Mouse (Mus musculus) thymus, postnatal 10 days (tissue): Measurements from ENCODE around the gene Klrg2.
"Not testable (repeated sequence)": the region's sequence is repeated elsewhere in the genome, so short reads cannot be mapped to it uniquely, and the experiment has no call there.

Experiments
- DNase-seq, 2 experiments: peaks; one replicate each; pipeline ENCODE4 v3.0.0; 2021; ENCODE audit warnings: low spot score in 2 of 2

The Klrg2 gene

DNA sequence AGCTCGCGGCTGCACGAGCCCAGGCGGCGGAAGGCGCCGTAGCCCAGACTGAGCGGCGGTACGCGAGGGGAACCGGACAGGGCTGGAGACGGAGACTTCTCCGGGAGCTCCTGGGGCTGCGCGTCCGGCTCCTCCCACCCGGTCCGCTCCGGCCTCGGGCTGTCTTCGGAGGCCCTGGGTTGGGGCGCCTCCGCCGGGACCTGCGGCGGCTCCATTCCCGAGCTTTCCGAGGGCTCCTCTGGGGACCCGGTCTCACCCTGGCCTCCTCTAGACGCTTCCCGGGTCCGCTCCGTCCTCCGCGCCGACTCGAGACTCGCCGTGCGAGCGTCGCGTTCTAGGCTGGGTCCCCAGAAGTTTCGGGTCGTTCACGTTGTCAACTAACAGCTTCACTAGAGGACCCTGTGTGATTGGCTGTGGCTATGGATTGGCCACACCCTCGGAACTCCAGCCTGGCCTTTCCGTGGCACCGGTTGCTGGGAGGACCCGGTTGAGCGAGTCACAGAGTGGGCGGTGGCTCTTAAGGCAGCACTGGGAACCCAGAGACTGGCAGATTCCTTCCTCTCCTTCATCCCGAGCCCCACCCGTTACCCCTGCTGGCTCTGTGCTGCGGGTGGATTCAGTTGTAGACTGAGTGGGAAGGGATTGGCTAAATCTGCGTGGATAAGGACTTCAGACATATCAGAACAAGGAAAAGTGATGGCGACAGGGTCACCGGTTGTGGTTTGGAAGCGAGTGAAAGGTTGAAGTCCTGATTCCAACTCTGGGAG lies at the start of gene Klrg2:
Gene Klrg2, minus strand, starts transcription at position 391 of the 767 bp plus-strand sequence.
- peak in 1 of 2 experiments; percentile 8 for DNase-seq

DNA sequence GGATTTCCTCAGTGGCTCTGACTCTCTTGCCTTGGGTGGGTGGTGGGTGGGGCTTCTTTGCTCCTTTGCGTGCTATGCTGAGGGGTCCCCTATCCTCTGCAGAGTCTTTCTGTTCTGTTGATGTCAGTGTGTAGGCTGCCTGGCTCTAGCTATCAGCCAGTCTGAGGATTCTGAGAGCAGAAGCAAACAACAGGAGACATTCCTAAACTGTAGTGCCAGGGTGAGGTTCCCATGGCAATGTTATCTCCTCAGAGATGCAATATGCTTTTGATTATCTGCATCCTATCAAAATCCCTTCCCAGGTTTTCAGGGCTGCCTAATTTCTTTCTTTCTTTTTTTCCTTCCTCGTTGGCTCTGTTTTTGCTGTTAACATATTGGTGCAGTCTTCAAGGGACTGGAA lies 45.5 kb upstream of the Klrg2 start:
- DNase-seq: no peak

DNA sequence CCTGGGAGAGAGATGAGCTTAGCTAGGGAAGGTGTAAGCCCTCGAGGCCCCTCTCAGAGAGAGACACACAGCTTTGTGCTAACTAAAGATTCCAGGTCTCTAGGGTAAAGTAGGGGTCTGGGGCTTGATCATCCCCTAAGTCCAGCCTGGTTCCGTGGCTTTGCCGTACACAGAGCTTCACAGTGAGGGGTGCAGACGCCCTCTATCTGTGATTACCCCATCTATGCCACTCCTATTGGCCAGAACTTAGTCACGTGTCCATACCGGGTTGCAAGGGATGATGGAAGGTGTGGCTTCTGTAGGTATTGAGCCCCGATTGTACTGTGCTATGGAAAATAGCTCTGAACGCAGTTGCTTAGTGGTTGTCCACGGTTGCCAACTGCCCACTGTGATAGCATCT lies 40.6 kb upstream of the Klrg2 start:
- no peak for DNase-seq

DNA sequence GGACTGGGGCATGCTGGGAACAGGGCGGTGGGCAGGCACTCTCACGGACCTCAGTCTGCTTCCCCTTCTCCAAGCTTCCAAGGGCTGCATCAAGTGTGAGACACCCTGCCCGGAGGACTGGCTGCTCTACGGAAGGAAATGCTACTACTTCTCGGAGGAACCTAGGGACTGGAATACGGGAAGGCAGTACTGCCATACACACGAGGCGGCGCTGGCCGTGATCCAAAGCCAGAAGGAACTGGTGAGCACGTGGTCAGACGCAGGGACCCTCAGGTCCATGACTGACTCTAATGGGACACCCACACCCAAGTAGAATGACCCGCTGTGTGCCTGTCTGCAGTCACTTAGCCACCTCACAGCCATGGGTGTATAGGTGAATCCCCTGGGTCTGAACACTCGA lies 39.7 kb upstream of the Klrg2 start:
- DNase-seq: no peak

DNA sequence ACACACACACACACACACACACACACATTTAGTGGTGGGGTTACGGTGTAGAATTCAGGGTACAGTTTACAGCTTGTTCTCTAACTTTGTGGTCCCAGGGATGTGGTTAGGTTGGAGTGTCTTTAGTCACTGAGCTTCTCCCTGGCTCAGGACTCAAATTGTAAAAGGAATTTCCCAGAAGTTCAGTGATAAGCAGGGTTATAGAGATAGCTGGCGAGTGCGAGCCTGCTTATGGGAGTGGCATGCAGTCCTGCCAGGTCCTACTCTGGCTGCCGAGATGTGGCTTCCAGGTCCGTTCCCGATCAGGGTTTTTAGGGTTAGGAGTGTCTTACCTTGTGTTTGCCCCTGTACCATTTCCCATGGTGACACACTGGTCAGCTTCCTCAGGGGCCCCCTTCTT lies 39.2 kb upstream of the Klrg2 start:
- no peak for DNase-seq

DNA sequence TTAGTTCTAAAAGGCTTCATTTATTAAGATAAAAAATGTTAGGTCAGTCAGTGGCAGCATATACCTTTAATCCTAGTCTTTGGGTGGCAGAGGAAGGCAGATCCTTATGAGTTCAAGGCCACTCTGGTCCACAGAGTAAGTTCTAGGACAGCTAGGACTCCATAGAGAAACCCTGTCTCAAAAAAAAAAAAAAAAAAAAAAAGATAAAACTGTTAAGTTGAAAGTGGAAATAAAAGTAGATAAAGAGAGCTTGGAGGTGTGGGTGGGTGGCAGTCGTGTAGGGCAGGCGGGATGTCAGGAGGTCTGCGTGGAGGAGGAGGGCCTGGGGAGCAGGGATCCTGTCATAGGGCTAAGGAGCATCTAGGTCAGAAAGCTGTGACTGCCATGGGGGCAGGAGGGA lies 35.0 kb upstream of the Klrg2 start:
- DNase-seq: no peak

DNA sequence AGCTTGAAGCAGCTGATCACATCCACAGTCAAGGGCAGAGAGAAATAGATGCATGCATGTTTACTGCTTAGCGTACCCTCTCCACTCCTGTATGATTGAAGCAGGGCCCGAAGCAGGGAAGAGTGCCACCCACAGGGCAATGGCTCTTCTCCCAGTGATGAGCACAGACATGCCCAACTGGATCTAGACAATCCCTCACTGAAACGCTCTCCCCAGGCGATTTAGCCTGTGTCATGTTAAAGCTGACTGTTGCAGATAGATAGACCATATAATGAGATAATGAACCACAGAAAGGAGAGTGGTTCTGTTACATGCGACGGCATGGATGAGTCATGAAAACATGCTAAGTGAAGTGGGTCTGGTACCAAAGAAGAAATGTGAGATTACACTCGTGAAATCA lies 34.2 kb upstream of the Klrg2 start:
- no peak for DNase-seq

DNA sequence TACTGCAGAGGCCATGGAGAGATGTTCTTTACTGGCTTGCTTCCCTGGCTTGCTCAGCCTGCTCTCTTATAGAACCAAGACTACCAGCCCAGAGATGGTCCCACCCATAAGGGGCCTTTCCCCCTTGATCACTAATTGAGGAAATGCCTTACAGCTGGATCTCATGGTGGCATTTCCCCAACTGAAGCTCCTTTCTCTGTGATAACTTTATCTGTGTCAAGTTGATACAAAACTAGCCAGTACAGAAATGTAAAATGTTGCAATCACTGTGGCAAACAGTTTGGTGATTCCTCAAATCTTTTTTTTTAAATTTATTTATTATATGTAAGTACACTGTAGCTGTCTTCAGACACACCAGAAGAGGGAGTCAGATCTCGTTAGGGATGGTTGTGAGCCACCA lies 33.4 kb upstream of the Klrg2 start:
- not testable (repeated sequence) for DNase-seq

DNA sequence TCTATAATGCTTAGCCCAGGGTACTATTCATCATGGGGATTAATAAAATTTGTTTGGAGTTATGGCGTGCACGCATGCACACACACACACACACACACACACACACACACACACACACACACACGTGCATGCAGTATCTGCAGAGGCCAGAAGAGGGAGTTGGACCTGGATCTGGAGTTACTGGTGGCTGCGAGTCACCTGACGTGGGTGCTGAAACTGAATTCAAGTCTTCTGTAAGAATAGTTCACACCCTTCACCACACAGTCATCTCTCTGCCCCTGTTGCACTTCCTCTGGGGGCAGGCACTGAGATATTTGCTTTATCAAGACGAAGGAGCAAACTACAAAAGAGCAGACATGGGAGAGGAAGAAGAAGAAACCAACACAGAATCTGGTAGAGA lies 32.5 kb upstream of the Klrg2 start:
- no peak for DNase-seq

DNA sequence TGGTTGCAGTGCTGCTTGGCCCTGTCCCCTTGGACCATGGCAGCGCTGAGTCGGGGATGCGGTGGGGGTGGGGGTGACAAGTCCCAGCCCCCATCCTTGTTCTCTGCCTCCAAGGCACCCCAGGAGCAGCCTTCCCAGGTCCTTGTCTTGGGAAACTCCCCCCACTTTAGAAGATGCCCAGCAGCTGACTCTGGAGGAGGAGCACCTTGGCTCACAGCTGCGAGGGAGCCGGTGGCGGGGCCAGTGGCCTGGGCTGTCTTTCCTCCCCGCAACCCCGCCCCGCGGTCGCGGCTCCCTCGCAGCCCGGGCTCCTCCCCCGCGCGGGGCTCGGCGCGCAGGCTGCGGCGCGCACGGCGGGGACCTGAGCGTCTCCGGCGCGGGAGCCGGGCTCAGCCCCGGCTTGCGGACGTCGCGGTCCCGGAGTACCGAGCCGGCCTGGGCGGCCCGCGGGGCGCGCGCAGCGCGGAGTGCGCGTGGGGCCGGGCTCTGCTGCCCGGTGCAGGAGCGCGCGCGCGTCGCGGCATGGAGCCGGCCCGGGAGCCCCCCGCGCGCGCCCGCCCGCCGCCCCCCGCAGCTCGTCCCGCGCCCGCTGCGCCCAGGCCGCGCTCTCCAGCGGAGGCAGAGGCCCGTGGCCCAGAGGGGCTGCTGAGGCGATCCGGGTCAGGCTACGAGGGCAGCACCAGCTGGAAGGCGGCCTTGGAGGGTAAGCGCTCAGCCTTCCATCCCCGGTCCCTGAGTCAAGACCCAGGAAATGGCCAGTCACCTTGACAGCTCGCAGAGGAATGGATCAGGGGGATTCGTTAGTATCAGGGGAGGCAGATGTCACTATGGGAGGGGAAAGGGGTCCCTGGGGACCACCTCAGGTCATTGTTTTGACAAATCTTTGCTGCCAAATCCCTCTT lies 25.9 kb upstream of the Klrg2 start, which contains the start of gene Clec2l:
Gene Clec2l, plus strand, starts transcription at position 356 of the 902 bp plus-strand sequence.
- no peak for DNase-seq

DNA sequence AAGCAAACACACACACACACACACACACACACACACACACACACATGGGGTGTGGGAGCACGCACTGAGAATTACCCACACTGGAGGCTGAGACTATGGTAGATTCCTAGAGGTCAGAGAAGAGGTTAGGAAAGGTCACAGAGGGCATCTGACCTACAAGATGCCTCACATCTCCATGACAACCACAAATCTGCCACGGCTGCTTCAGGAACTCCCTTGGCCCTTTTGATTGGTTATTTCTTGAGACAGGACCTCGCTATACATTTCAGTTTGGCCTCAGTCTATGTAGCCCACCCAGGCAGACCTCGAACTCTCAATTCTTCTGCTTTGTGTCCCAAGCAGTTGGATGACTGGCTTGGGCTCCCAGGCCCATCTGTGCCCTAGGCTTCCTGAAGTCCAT lies 24.6 kb upstream of the Klrg2 start:
- DNase-seq: no peak

DNA sequence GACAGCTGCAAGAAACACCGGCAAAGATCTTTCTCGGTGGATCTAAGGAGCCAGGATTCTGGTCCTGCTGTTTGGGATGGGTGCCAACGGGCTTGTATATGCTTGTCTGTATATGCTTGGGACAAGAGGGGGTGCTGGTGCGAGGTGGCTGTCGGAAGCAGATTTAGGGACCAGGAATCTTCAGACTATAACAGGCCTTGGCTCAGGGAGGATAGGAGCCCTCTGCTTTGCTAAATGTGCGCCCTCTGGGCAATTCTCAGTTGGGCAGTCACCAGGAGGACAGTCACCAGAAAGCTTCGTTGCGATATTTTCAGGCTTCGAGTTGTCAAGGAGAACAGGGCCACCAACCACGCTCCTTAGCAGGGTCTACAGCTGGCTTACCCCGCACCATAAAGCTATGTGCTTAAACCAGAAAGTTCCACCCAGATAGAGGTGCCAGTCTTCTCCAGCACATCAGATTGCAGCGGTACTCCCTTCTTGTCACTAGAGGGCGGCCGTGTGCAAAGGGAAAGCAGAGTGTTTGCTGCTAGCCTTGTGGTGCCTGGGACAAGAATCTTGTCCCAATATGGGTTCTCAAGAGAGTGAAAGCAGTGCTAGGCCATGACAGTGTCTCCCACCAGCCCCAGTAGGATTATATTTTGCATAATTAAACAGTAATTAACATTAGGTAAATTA lies 13.4 kb upstream of the Klrg2 start:
- peak; percentile 14 to 61 for DNase-seq

DNA sequence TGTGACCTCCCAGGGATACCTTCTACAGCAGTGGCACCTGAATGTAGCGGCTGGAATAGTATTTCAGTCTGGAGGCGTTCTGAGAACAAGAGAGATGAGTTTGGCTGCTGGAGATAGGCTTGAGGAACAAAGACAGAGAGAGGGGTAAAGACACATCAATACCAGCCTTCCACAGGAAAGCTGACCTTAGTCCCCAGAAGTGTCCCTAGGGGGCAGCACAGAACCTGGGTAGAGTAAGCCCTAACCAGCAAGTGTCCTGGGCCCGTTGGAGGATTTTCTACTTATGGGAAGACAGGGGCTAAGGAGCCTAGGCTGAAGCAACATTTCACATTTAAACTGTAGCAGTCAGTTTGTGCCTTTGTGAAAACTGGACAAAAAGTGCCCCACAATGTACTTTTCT lies 12.5 kb upstream of the Klrg2 start:
- DNase-seq: peak in 1 of 2 experiments; percentile 19

DNA sequence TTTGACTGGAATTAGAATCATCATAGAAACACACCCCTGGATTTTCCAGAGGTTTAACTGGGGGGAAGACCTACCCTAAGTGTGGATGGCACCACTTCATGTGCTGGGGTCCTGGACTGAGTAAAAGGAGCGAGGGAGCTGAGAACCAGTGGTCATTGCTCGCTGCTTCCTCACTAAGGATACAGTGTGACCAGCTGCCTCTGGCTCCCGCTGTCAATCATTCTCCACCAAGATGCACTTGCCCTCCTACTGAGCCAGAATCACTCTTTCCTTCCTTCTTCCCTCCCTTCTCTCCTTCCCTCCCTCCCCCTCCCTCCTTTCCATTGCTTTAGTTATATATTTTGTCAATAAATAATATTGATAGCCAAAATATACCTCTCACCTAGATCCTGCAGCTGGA lies 6.0 kb upstream of the Klrg2 start:
- DNase-seq: no peak

DNA sequence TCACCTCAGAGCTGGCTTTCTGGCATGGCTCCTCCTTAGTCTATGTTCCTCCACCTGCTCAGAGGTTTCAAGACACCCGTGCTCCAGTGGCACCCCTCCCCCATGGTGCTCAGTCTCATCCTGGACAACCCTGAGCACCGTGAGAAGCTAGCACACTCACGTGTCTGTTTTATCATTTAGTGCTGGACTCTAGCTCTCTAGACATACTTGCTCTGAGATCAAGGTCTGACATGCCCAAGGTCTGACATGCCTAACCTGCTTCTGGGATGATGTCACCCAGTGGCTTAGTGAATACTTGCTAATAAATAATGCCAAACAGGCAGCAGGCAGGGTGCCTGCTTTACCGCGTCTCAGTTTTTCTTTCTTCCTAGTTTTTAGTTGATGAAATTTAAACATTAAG lies 5.6 kb upstream of the Klrg2 start:
- DNase-seq: no peak

DNA sequence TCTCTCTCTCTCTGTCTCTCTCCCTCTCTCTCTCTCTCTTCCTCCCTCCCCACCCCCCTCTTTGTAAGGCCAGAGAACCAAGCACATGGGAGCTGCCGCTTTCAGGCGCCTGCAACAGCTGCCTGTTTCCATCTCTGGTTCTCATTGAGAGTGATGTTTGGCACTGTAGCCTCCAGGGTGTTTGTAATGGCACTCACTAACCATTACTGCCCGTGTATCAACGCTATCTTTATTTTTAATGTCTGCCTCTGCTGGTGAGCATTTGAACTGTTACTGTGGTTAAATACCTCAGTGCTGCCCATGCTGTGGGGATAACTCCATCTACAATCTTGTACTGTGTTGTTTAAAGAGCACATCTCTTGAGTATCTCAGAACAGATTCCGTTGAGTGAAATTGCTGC lies 4.6 kb upstream of the Klrg2 start:
- DNase-seq: no peak

DNA sequence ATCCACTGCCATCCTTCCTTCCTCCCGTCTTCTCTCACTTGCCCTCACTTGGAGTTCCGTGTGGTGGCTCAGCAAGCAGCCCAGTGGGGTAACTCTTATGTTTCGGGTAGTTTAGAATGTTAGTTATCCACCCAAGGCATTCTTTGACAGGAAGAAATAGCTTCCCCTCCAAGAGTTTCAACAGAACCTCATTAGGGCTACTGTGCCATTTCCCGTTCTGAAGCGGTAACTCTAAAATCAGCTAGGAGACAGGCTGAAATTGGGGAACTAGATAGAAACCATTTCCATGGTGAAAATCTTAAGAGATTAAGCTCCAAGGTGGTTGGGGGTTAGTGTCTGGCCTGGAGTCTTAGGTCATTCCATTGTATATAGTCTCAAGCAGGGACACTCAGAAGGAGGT lies 4.2 kb upstream of the Klrg2 start:
- no peak for DNase-seq

DNA sequence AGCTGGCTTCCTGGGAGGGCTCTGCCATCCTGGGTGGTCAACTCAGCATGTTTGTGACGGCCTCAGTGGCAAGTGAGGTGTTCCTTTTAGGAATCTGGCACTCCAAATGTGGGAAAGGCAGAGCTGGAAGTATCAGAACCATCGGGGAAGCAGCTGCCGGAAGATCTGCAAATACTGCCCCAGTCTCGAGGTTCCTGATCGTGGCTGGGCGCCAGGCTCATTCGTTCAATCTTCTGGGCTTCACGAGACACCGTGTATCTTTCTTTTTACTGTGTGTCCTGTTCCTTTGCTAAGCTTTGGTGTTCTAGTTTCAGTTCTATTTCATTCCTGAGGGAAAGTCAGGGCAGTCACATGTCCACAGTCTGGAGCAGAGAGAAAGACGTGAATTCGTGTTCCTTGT lies 3.4 kb upstream of the Klrg2 start:
- DNase-seq: no peak

DNA sequence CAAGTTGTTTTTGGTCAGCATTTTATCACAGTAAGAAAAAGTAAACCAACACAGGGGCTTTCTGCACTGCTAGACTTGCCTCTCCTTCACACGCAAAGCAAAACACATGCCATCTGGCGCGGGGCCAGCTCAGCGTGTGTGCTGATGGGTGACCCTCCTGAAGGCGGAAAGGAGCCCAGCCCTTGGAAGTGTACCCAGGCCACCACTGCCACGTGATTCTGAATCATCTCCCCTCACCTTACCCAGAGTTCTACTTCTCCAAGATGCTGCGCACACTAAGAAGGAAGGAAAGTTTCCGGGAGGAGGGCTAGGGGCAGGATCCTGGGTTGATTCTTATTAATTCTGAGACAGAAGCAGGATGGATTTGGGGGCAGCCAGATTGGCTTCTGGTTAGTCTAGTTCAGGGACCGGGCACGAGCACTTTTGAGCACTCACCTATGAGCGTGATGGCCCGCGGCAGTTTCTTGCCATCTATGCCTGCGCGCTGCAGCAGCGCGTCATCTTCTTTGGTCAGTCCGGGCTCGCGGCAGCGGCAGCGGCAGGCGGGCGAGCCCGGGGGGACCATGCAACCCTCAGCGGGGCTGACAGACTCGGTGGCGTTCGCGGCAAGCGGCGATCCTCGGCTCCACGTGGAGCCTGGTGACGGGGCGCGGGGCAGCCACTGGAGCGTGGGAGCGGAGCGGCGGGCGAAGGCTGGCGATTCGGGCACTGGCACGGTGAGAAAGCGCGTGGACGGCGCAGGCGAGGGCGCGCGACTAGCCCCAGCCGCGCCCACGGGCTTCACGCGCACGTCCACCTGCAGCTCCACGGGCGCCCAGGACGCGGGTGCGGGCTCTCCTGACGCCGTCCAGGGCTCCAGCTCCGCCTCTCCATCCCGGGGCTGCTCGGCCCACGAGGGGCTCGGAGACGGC lies 846 bp downstream of the Klrg2 start:
- DNase-seq: peak in 1 of 2 experiments; percentile 8

DNA sequence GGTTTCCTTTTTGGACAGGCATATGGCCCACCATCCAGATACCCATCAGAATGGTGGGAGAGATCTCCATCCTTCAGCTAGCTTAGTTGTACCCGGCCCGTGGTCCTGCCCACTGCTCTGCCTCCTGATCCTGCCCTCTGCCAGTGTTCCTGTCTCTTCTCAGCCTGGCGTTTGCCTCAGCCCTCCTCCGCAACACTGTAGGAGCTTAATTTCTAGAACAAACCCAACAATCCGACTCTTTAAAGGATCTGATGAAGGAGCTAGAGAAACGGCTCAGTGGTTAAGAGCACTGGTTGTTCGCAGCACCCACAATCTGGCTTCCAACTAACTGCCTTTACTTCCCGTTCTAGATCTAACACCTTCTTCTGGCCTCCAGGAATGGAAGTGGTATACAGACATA lies 2.6 kb downstream of the Klrg2 start:
- no peak for DNase-seq

DNA sequence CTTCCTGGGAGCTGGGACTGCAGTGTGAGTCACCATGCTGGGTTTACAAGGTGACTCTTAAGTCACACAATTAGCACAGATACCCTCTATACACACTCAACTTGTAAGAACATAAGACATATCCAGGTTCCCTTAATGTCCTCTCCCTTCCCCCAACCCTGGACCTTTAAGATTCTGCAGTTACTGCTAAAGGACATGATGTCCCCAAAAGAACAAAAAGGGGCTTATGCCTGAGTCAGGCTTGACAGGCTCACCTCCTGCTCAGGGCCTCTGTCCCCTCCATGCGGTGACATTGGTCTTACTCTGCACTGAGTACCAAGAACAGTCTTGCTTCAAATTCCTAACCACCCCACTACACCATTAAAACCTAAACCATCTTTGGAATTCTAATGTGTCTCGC lies 4.2 kb downstream of the Klrg2 start:
- no peak for DNase-seq
